Mouse (Mus musculus) E14TG2a.4 (cell line): ENCODE data around the gene Sema3g.
A peak's percentile ranks its signal among the peaks of the same experiment; 100 is the strongest.

ENCODE experiments used
- CTCF ChIP-seq: conservative IDR thresholded peaks from 2 replicates; pipeline ENCODE4 v1.5.1; 2014; ENCODE audit warnings: low read length
- NANOG ChIP-seq: IDR thresholded peaks from 2 replicates; pipeline ENCODE4 v1.6.1; 2014; ENCODE audit warnings: borderline replicate concordance, low read length, mixed read lengths
- POU5F1 ChIP-seq: IDR thresholded peaks from 2 replicates; pipeline ENCODE4 v1.6.1; 2014; ENCODE audit warnings: low read length, borderline replicate concordance

DNA sequence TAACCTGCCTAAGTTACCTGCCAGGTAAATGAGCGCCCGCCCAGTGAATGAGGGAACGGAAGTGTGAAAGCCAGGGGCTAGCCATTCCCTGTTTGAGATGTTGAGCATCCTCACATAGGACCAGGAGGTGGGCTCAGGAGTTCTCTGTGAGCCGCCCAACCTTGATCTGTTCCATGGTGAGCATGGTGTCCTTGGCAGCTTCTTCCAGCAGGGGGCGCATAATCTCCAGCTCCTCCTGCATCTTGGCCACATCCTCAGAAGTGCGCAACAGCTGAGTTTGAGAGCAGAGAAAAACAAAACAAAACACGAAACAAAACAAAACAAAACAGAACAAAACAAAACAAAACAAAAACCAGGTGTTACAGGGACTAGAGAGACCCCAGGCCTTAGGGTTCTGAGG is 54.5 kb downstream of the Sema3g start:
- TF ChIP-seq CTCF, result peak; percentile 77
- no peak for TF ChIP-seq POU5F1
- TF ChIP-seq NANOG, result no peak
